Mouse (Mus musculus) liver, embryonic 16.5 days (tissue): ENCODE measurements around the gene Esam. TPM values are rescaled to one million over a fixed set of nuclear protein-coding genes. Genes with fewer than 3 reads are reported as not detected.

Experiments
- ATAC-seq: fragments of 200-750 bp; cut with Nextera tagmentation; 2 replicates; pipeline ENCODE4 v1.8.0; 2017; ENCODE audit warnings: low read depth, mild to moderate bottlenecking, moderate number of reproducible peaks, moderate library complexity
- H3K27ac ChIP-seq: fragments of 300-500 bp; sonication (generic); 2 replicates; pipeline ENCODE4 v1.5.1; 2014; ENCODE audit warnings: mild to moderate bottlenecking, low read length
- H3K27me3 ChIP-seq: fragments of 300-500 bp; sonication (generic); 2 replicates; pipeline ENCODE4 v1.6.1; 2014; ENCODE audit warnings: low read depth, low read length, mixed read lengths; ENCODE audit not compliant: control insufficient read depth, insufficient read depth
- H3K36me3 ChIP-seq: fragments of 300-500 bp; sonication (generic); 2 replicates; pipeline ENCODE4 v1.6.1; 2014; ENCODE audit warnings: mild to moderate bottlenecking; ENCODE audit not compliant: control insufficient read depth, insufficient read depth
- H3K4me1 ChIP-seq: fragments of 300-500 bp; sonication (generic); 2 replicates; pipeline ENCODE4 v1.6.1; 2014; ENCODE audit warnings: low read depth, low read length, mixed read lengths; ENCODE audit not compliant: control insufficient read depth
- H3K4me2 ChIP-seq: fragments of 300-500 bp; sonication (generic); 2 replicates; pipeline ENCODE4 v1.6.1; 2014; ENCODE audit warnings: low read depth, low read length, mixed read lengths
- H3K4me3 ChIP-seq: fragments of 300-500 bp; sonication (generic); 2 replicates; pipeline ENCODE4 v1.5.1; 2014; ENCODE audit warnings: low read depth, mild to moderate bottlenecking, low read length
- H3K9ac ChIP-seq: fragments of 300-500 bp; sonication (generic); 2 replicates; pipeline ENCODE4 v1.6.1; 2014; ENCODE audit warnings: low read depth, low read length
- H3K9me3 ChIP-seq: fragments of 300-500 bp; sonication (generic); replicated peaks from 2 replicates; pipeline ENCODE4 v1.6.1; 2016; ENCODE audit warnings: low read length; ENCODE audit not compliant: control insufficient read depth
- WGBS: fragments of 180-500 bp; shearing (Covaris S2); extraction: QIAGEN DNeasy Blood & Tissue Kit; methylation state at CpG from one replicate; pipeline ENCODE4 v1.1.7; 2014; ENCODE audit not compliant: insufficient replicate concordance; 5-methylcytosine and 5-hydroxymethylcytosine counted together
- polyA plus RNA-seq: library from polyadenylated mRNA; unstranded; fragments of >200 nt; fragmentation: Nextera tagmentation; extraction: Ambion mirVana; gene quantifications from 2 replicates; pipeline ENCODE4 v1.2.1, GENCODE M21; 2015

The Esam gene
- polyA plus RNA-seq, 1 experiment from 2014 or later, result 16.0 TPM

DNA sequence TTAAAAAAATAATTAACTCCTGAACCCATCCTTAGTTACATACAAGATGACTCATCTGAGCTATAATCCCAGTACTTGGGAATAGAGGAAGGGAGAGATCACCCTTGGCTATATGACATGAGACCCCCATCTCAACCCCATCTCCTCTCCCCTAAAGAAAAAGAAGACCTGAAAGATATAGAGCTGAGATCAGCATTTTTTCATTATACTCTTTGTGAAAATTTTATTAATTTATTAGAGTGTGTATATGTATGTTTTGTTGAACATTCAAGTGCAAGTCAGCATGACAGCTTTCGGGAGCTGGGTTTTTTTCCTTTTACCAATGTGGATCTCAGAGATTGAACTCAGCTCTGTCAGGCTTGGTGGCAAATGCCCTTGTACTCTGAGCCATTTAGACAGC lies 26.7 kb upstream of the Esam start:
- 58% methylated on average over 1 of the region's 1 CpGs for WGBS
- H3K9me3 ChIP-seq, result no peaks in the 10 kb centered on the region
- no peak for ATAC-seq

GRCm38 (mm10) chr9:37504348-37504747 lies 23.5 kb upstream of the Esam start:
- H3K27me3 ChIP-seq, result no peaks in the 10 kb centered on the region
- no peaks in the 10 kb centered on the region for H3K9me3 ChIP-seq
- ATAC-seq, result no peak
- no peaks in the 10 kb centered on the region for H3K36me3 ChIP-seq
- no peak overlapping the region for H3K4me2 ChIP-seq
- H3K4me1 ChIP-seq, result no peaks in the 10 kb centered on the region
- no peak overlapping the region for H3K9ac ChIP-seq
- H3K4me3 ChIP-seq, result no peak overlapping the region
- no peak overlapping the region for H3K27ac ChIP-seq

More for the DNA sequence above, 26.7 kb upstream of the Esam start:
- Histone ChIP-seq H3K4me1 (no peaks in the 10 kb centered on the region), H3K27me3 (no peaks in the 10 kb centered on the region), H3K4me2 (no peak overlapping the region), H3K36me3 (no peaks in the 10 kb centered on the region), H3K9ac (no peak overlapping the region), H3K27ac (no peak overlapping the region), H3K4me3 (no peak overlapping the region)

DNA sequence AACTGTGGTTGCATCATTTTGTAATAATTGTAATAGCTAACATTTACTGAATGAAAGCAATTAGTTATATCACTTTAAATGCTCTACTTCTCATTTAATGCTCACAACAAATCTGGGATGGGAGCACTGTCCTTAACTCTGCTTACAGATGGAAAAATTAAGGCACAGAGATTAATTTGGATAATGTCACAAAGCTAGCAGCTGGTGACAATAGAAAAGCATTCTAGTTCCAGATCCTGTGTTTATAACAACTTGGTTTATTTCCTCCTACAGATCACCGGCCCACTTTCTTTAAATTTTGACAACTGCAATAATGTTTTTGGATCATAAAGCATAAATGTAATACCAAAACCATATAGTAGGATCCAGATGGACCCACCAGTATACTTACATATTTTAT lies 21.9 kb upstream of the Esam start:
- 79% methylated on average over 1 of the region's 1 CpGs for WGBS

DNA sequence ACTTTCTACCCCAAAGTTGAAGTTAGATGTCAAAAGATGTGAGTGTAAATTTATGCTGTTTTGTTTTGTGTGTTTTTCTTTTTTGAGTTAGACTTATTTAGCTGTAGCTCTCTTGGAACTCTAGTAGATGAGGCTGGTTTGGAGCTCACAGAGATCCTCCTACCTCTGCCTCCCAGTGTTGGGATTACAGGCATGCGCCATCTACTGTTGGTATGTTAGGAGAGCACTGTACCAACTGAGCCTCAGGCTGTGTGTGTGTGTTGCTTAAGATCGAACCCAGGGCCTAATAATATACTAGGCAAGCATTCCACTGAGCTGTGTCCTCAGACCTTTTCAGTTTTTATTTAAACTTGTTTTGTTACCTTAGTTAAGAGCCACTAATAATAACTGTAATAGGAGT lies 15.8 kb upstream of the Esam start:
- ATAC-seq, result 0 out of 2 replicates have a peak, but pooled peaks have one; percentile 21
- H3K36me3 ChIP-seq, result no peaks in the 10 kb centered on the region
- peaks cover under 1% of the 10 kb centered on the region for H3K4me1 ChIP-seq
- 68% methylated on average over 2 of the region's 2 CpGs for WGBS
- H3K9me3 ChIP-seq, result no peaks in the 10 kb centered on the region
- no peak overlapping the region for H3K9ac ChIP-seq
- H3K27ac ChIP-seq, result no peak overlapping the region
- H3K4me2 ChIP-seq, result no peak overlapping the region
- no peak overlapping the region for H3K4me3 ChIP-seq
- H3K27me3 ChIP-seq, result no peaks in the 10 kb centered on the region

More for the DNA sequence above, 21.9 kb upstream of the Esam start:
- H3K27me3 ChIP-seq, result no peaks in the 10 kb centered on the region
- no peaks in the 10 kb centered on the region for H3K9me3 ChIP-seq
- no peak overlapping the region for H3K4me2 ChIP-seq
- no peak overlapping the region for H3K9ac ChIP-seq
- no peaks in the 10 kb centered on the region for H3K36me3 ChIP-seq
- H3K27ac ChIP-seq, result no peak overlapping the region
- H3K4me3 ChIP-seq, result no peak overlapping the region
- H3K4me1 ChIP-seq, result no peaks in the 10 kb centered on the region
- ATAC-seq, result no peak

GRCm38 (mm10) chr9:37514456-37514855 lies 13.4 kb upstream of the Esam start:
- H3K4me3 ChIP-seq, result no peak overlapping the region
- H3K27ac ChIP-seq, result no peak overlapping the region
- WGBS, result 57% methylated on average over 3 of the region's 3 CpGs
- no peak for ATAC-seq
- H3K4me1 ChIP-seq, result peaks cover 7% of the 10 kb centered on the region
- H3K9ac ChIP-seq, result no peak overlapping the region
- H3K27me3 ChIP-seq, result no peaks in the 10 kb centered on the region
- no peaks in the 10 kb centered on the region for H3K36me3 ChIP-seq
- H3K4me2 ChIP-seq, result no peak overlapping the region
- H3K9me3 ChIP-seq, result no peaks in the 10 kb centered on the region

- no peak overlapping the region for H3K9ac ChIP-seq
- H3K27me3 ChIP-seq, result no peaks in the 10 kb centered on the region
- H3K27ac ChIP-seq, result peak overlapping the region; percentile 21; the same call in 1 of the 2 replicates
- H3K36me3 ChIP-seq, result no peaks in the 10 kb centered on the region
- 31% methylated on average over 1 of the region's 1 CpGs for WGBS
- no peaks in the 10 kb centered on the region for H3K9me3 ChIP-seq
- peaks cover 7% of the 10 kb centered on the region for H3K4me1 ChIP-seq
- no peak overlapping the region for H3K4me2 ChIP-seq
- H3K4me3 ChIP-seq, result no peak overlapping the region
- ATAC-seq, result peak; percentile 87
Measured at GRCm38 (mm10) chr9:37517467-37517866, 10.4 kb upstream of the Esam start.

DNA sequence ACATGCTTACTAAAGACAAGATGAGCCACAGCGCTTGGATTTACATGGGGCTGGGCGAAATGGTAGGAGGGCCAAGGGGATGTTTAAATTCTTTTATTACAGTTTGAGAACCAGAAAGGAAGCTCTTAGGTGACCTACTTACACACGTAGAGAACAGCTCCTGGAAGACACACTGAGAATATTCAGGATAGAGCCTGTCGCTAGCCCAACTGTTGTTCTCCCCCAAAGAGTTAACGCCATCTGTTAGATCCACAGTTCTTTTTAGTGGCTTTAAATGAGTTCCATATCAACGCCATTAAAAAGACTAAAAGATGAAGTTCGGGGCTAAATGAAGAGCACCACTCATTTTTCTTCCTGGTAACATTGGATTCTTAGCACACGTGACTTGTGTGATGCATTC lies 8.9 kb upstream of the Esam start:
- WGBS, result 76% methylated on average over 8 of the region's 8 CpGs
- Histone ChIP-seq H3K4me3 (no peak overlapping the region), H3K4me2 (no peak overlapping the region)

DNA sequence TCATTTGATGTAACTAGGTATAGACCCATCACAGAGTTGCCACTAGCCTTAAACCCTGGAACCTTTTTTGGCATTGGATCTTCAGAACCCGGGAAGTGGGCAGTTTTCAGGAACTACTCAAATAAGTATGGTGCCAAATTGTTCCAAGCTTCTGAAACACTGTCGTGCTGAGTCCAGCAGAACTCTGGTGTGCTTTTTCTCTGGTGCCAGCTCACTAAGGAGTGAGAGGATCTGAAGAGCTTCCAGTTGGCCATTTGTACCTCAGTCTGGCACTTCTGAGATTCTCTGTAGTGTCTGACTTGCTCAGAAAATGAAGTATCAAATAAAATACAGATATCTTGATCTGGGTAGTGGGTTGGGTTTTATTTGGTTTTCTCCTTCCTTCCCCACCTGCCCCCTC lies 7.9 kb upstream of the Esam start:
- no peak for ATAC-seq
- WGBS, result 71% methylated on average over 2 of the region's 2 CpGs
- H3K9ac ChIP-seq, result no peak overlapping the region
- no peaks in the 10 kb centered on the region; the same call in 1 of the 2 replicates for H3K36me3 ChIP-seq
- no peak overlapping the region for H3K4me3 ChIP-seq
- no peak overlapping the region for H3K4me2 ChIP-seq
- no peak overlapping the region for H3K27ac ChIP-seq
- no peaks in the 10 kb centered on the region for H3K9me3 ChIP-seq
- H3K27me3 ChIP-seq, result no peaks in the 10 kb centered on the region
- H3K4me1 ChIP-seq, result peaks cover 7% of the 10 kb centered on the region

More for the DNA sequence above, 8.9 kb upstream of the Esam start:
- no peaks in the 10 kb centered on the region; the same call in 1 of the 2 replicates for H3K36me3 ChIP-seq
- H3K9me3 ChIP-seq, result no peaks in the 10 kb centered on the region
- no peak overlapping the region for H3K9ac ChIP-seq
- no peak for ATAC-seq
- no peaks in the 10 kb centered on the region for H3K27me3 ChIP-seq
- no peak overlapping the region for H3K27ac ChIP-seq
- peaks cover 7% of the 10 kb centered on the region for H3K4me1 ChIP-seq

- ATAC-seq, result no peak
- Histone ChIP-seq H3K27me3 (peaks cover 39% of the 10 kb centered on the region), H3K9ac (no peak overlapping the region), H3K4me1 (peaks cover 3% of the 10 kb centered on the region; the same call in 1 of the 2 replicates), H3K4me3 (no peak overlapping the region), H3K36me3 (no peaks in the 10 kb centered on the region; the same call in 1 of the 2 replicates), H3K4me2 (no peak overlapping the region), H3K27ac (no peak overlapping the region), H3K9me3 (no peaks in the 10 kb centered on the region)
- 64% methylated on average over 2 of the region's 2 CpGs for WGBS
Measured at GRCm38 (mm10) chr9:37525461-37525860, 2.4 kb upstream of the Esam start.
